Mouse (Mus musculus): ENCODE data around the gene Tarsl2. TPM values are rescaled to one million over a fixed set of nuclear protein-coding genes. Genes with fewer than 3 reads are reported as not detected.

The Tarsl2 gene
- polyA plus RNA-seq, 1 experiment, result 3.3 TPM

DNA sequence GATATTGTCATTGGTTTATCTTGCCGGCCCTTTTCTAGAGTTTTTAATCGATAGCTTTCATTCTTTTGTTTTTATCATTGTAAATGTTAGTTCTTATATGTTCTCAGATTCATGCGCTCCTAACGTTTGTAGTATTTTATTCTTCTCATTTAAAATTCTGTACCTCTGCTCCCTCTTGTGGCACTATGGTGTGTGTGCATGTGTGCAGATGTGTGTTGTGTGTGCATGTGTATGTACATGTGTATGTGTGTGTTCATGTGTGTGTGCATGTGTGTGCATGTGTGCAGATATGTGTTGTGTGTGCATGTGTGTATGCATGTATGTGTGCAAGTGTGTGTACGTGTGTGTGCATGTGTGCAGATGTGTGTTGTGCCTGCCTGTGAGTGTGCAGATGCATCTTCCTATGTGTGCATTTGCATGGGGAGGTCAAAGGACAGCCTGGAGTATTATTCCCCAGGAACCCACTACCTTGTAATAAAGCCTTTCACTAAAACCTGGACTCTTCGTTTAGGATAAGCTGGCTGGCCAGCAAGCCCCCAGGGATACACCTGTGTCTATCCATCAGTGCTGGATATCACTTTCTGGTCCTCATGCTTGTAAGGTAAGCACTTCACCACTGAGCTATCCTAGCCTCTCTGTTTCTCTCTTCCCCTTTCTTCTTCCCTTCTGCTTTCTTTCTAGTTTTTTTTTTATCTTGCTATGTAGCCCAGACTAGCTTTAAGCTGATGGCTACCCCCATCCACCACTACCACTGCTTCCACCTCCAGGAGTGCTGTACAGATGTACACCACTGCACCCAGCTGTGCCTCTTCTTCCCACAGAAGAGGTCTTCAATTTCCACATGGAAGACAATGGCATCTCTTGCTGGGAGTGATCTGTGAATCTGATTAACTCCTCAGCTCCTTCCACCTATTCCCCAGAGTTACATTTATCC lies 2.1 kb upstream of the Tarsl2 start:
- Histone ChIP-seq H3ac (ENCODE audit: control insufficient read depth, insufficient read length) (no peak overlapping the region), H3K4me2 (ENCODE audit: low read depth) (no peak overlapping the region), H3K27me3 (ENCODE audit: control insufficient read depth, insufficient read depth, insufficient read length) (peaks cover 12% of the 10 kb centered on the region), H3K36me3 (ENCODE audit: control insufficient read depth, insufficient read depth) (no peaks in the 10 kb centered on the region), H3K4me3 (no peak overlapping the region), H3K79me2 (ENCODE audit: control insufficient read depth, insufficient read depth) (no peaks in the 10 kb centered on the region)
- no peak for TF ChIP-seq TCF3 (IDR thresholded peaks at IDR 0.05; ENCODE audit: insufficient read length, low read depth)
- no peak for TF ChIP-seq MAX (IDR thresholded peaks at IDR 0.05; ENCODE audit: low read depth)
- no peak for TF ChIP-seq MYOG (IDR thresholded peaks at IDR 0.05; ENCODE audit: control insufficient read depth in 1 of 3, insufficient read depth in 1 of 3, insufficient read length in 2 of 3, low read depth in 2 of 3)
- TF ChIP-seq MYOD1 (IDR thresholded peaks at IDR 0.05; ENCODE audit: control insufficient read depth in 1 of 3, insufficient read length in 2 of 3, low read depth in 2 of 3), result no peak
- TF ChIP-seq E2F4 (IDR thresholded peaks at IDR 0.05; ENCODE audit: insufficient read depth), result no peak
- TF ChIP-seq POLR2AphosphoS2 (IDR thresholded peaks at IDR 0.05; ENCODE audit: insufficient read length, low read depth), result no peak
- TF ChIP-seq REST (IDR thresholded peaks at IDR 0.05; ENCODE audit: insufficient read depth, insufficient read length), result no peak
- TF ChIP-seq POLR2A (IDR thresholded peaks at IDR 0.05; ENCODE audit: insufficient read length, low read depth), result no peak

DNA sequence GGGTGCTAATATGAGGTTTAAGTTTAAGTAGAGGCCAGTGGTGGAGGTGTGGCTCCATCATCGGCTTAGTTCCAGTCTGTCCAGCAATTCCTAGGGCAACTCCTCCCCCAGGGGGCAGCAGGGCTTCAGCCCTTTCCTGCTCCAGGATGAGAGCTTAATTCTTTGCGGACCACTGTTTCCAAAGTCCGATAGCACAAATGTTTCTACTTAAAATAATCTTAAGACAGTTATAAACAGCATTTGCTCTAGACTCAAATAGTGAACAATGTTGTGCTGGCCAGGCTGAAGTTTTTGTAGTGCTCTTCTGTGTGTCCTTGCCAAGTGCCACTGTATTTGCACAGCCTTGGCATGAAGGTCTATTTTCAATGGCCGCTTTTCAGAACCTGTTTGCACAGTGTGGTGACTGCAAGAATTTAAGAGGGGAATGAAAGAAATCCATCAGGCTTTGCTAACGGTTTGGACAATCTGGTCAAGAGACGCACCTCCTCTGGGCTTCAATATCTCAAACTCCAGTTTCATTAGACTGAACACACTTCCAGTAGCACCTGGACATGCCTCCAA lies 757 bp upstream of the Tarsl2 start:
- TF ChIP-seq POLR2AphosphoS2 (IDR thresholded peaks at IDR 0.05; ENCODE audit: insufficient read length, low read depth) (no peak), E2F4 (IDR thresholded peaks at IDR 0.05; ENCODE audit: insufficient read depth) (no peak), POLR2A (IDR thresholded peaks at IDR 0.05; ENCODE audit: insufficient read length, low read depth) (no peak), MYOD1 (IDR thresholded peaks at IDR 0.05; ENCODE audit: control insufficient read depth in 1 of 3, insufficient read length in 2 of 3, low read depth in 2 of 3) (no peak), TCF3 (IDR thresholded peaks at IDR 0.05; ENCODE audit: insufficient read length, low read depth) (no peak), TCF12 (IDR thresholded peaks at IDR 0.05; ENCODE audit: insufficient read depth, poor library complexity, severe bottlenecking) (no peak), SRF (IDR thresholded peaks at IDR 0.05; ENCODE audit: control insufficient read depth, insufficient read length, low read depth) (no peak), USF1 (IDR thresholded peaks at IDR 0.05; ENCODE audit: low read depth) (no peak), MAX (IDR thresholded peaks at IDR 0.05; ENCODE audit: low read depth) (no peak), CEBPB (IDR thresholded peaks at IDR 0.05; ENCODE audit: insufficient read depth, poor library complexity, severe bottlenecking) (no peak), REST (IDR thresholded peaks at IDR 0.05; ENCODE audit: insufficient read depth, insufficient read length) (no peak), MYOG (IDR thresholded peaks at IDR 0.05; ENCODE audit: control insufficient read depth in 1 of 3, insufficient read depth in 1 of 3, insufficient read length in 2 of 3, low read depth in 2 of 3) (no peak)
- Histone ChIP-seq H3ac (ENCODE audit: control insufficient read depth, insufficient read length) (no peak overlapping the region), H3K4me2 (ENCODE audit: low read depth) (peak overlapping the region; percentile 43), H3K36me3 (ENCODE audit: control insufficient read depth, insufficient read depth) (peaks cover 4% of the 10 kb centered on the region), H3K4me3 (no peak overlapping the region), H3K79me2 (ENCODE audit: control insufficient read depth, insufficient read depth) (no peaks in the 10 kb centered on the region), H3K27me3 (ENCODE audit: control insufficient read depth, insufficient read depth, insufficient read length) (peaks cover 12% of the 10 kb centered on the region)

DNA sequence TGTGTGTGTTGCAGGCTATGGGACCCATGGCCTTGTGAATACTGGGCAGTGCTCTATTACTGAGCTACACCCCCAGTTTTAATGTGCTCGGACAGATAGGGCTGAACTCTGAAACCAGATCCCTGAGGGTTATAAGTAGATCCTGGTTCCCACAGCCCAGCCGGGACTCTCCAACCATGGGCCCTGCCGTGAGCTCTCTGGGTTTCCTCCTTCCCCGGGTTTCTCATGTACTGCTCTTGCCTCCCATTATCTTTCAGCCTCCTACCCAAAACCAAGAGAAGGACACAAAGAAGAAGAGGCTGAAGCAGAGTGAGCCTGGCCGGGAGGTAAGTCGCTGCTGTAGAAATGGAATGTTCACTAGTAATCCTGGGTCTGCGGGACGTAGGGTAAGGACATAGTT lies 1.3 kb downstream of the Tarsl2 start:
- H3K79me2 ChIP-seq (ENCODE audit: control insufficient read depth, insufficient read depth), result no peaks in the 10 kb centered on the region
- no peaks in the 10 kb centered on the region for H3K27me3 ChIP-seq (ENCODE audit: control insufficient read depth, insufficient read depth, insufficient read length)
- peaks cover 4% of the 10 kb centered on the region for H3K36me3 ChIP-seq (ENCODE audit: control insufficient read depth, insufficient read depth)
- H3K4me2 ChIP-seq (ENCODE audit: low read depth), result peak overlapping the region; percentile 67
- no peak overlapping the region for H3ac ChIP-seq (ENCODE audit: control insufficient read depth, insufficient read length)
- H3K4me3 ChIP-seq, result no peak overlapping the region
- TF ChIP-seq REST (IDR thresholded peaks at IDR 0.05; ENCODE audit: insufficient read depth, insufficient read length), result no peak
- no peak for TF ChIP-seq TCF12 (IDR thresholded peaks at IDR 0.05; ENCODE audit: insufficient read depth, poor library complexity, severe bottlenecking)
- TF ChIP-seq POLR2A (IDR thresholded peaks at IDR 0.05; ENCODE audit: insufficient read length, low read depth), result no peak
- no peak for TF ChIP-seq USF1 (IDR thresholded peaks at IDR 0.05; ENCODE audit: low read depth)
- no peak for TF ChIP-seq TCF3 (IDR thresholded peaks at IDR 0.05; ENCODE audit: insufficient read length, low read depth)
- no peak for TF ChIP-seq SRF (IDR thresholded peaks at IDR 0.05; ENCODE audit: control insufficient read depth, insufficient read length, low read depth)
- no peak for TF ChIP-seq E2F4 (IDR thresholded peaks at IDR 0.05; ENCODE audit: insufficient read depth)
- no peak for TF ChIP-seq MYOD1 (IDR thresholded peaks at IDR 0.05; ENCODE audit: control insufficient read depth in 1 of 3, insufficient read length in 2 of 3, low read depth in 2 of 3)
- no peak for TF ChIP-seq MAX (IDR thresholded peaks at IDR 0.05; ENCODE audit: low read depth)
- no peak for TF ChIP-seq CEBPB (IDR thresholded peaks at IDR 0.05; ENCODE audit: insufficient read depth, poor library complexity, severe bottlenecking)
- no peak for TF ChIP-seq MYOG (IDR thresholded peaks at IDR 0.05; ENCODE audit: control insufficient read depth in 1 of 3, insufficient read depth in 1 of 3, insufficient read length in 2 of 3, low read depth in 2 of 3)
- TF ChIP-seq POLR2AphosphoS2 (IDR thresholded peaks at IDR 0.05; ENCODE audit: insufficient read length, low read depth), result no peak

DNA sequence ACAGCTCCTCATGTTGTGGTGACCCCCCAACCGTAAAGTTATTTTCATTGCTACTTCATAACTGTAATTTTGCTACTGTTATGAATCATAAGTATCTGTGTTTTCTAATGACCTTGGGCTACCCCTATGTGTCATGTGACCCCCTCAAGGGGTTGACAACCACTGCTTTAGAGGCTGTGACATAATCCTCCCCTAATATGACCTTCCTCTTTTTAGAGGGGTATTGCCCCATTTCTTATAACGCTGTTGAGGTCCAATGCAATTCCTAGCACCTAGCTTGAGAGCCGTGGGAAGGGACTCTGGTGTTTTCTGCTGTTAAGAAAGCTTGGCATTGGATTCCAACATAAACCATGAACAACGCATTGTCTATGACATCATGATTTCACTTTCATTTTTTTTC lies 6.0 kb downstream of the Tarsl2 start:
- no peak for TF ChIP-seq USF1 (IDR thresholded peaks at IDR 0.05; ENCODE audit: low read depth)
- Histone ChIP-seq H3K27me3 (ENCODE audit: control insufficient read depth, insufficient read depth, insufficient read length) (no peaks in the 10 kb centered on the region), H3K36me3 (ENCODE audit: control insufficient read depth, insufficient read depth) (peaks cover 4% of the 10 kb centered on the region), H3K79me2 (ENCODE audit: control insufficient read depth, insufficient read depth) (no peaks in the 10 kb centered on the region), H3K4me3 (no peak overlapping the region), H3ac (ENCODE audit: control insufficient read depth, insufficient read length) (no peak overlapping the region), H3K4me2 (ENCODE audit: low read depth) (no peak overlapping the region)
